Mouse (Mus musculus): Measurements from ENCODE around the gene Fignl2. TPM values are rescaled to one million over a fixed set of nuclear protein-coding genes. Genes with fewer than 3 reads are reported as not detected.

Fignl2 gene
- total RNA-seq (2012; rRNA removed) = 7.1 and 8.6 TPM in 2 replicates

DNA sequence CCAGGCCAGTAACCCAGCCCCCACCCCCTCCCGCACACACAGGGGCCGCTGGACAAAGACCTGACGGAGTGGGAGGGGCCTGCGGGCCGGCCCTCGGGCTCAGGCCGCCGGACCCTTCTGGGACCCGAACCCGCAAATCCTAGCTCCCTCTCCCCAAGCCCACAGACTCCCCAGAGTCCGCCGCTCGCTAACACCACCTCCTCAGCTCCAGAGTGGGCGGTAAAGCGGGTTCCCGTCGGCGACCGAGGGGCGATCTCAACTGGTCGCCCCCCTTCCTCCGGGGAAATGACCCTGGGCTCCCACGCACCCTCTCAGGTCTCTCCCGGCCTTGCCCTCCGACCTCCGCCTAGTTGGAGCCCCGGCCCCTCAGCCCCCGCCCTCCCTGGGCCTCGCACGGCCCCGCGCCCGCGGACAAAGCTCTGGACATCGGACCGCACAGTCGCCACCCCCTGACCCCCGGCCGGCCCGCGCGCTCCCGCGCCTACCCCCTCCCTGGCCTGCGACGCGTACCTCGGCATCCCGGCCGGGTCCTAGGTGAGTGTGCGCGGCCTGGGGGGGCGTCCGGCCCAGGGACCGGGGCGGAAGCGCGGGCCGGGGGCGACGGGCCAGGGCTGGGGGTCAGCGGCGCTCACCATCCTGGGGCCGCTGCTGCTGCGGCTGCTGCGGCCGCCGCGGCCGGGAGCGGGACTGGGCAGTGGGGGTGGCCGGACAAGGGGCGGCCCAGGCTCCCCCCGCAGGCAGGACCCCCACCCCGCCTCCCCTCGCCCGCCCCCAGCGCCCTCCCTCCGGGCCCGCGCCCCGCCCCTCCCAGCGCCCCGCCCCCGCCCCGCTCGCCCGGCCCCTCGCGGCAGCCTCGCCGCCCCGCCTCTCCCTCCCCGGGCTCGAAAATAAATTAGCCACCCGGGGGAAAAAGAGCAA lies at the start of gene Fignl2:
Gene Fignl2, minus strand, starts transcription at position 755 of the 918 bp plus-strand sequence.
- H3K4me1 ChIP-seq (ENCODE audit: control insufficient read depth in 2 of 2, insufficient read depth in 2 of 2, low read length in 2 of 2, poor library complexity in 1 of 2) = peaks cover 20 to 33% of the 10 kb centered on the region in 2 experiments

DNA sequence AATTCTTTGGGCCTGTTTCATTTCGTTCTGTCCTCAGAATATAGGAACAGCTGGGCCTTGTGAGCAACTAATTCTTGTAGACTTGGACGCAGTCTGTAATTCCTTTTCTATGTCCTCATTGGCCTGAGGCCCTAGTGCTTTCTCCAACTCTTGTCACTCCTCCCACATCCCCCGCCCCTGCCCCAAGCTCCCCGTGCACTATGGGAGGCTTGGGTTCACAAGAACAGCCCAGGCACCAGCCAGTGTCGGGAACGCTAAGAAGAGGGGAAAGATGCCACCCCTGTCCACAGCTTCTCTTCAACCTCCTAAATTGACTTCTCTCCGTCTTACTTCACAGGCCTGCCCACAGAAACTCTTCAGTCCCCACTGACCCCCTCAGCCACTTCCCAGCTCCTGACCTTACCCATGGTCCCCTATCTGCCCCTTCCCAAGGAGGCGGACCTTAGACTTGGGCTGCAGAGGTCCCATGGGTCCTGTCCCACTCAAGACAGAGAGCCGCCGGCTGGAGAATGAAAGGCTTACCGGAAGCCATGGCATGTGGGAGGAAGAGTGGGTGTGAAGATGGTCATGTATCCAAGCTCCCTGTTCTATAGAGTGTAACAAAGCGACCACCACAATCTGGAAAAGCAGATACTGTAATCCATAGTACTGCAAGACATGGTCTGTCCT lies 48.6 kb upstream of the Fignl2 start:
- TF ChIP-seq HCFC1 (IDR thresholded peaks at IDR 0.05; ENCODE audit: borderline replicate concordance, insufficient read depth, low read length) (no peak), CHD2 (IDR thresholded peaks at IDR 0.05; ENCODE audit: low read depth, low read length) (no peak), ZNF384 (IDR thresholded peaks at IDR 0.05; ENCODE audit: low read depth, low read length) (no peak), ZC3H11A (IDR thresholded peaks at IDR 0.05; ENCODE audit: borderline replicate concordance, low read depth, low read length) (no peak), MAFK (IDR thresholded peaks at IDR 0.05; ENCODE audit: insufficient read depth, low read depth, low read length) (no peak)
- DNase-seq (ENCODE audit: low read depth, low spot score) = no peak
- no peaks in the 10 kb centered on the region for H3K36me3 ChIP-seq (ENCODE audit: control insufficient read depth, insufficient read depth, low read length, poor library complexity, severe bottlenecking)
- no peaks in the 10 kb centered on the region for H3K9me3 ChIP-seq (ENCODE audit: control insufficient read depth, insufficient read depth, low read depth, low read length)
- H3K4me1 ChIP-seq (ENCODE audit: control insufficient read depth in 2 of 2, insufficient read depth in 2 of 2, low read length in 2 of 2, poor library complexity in 1 of 2) = peaks cover 12 to 20% of the 10 kb centered on the region in 2 experiments; a peak in 3 of 4 replicates
- no peak overlapping the region for H3K4me3 ChIP-seq (ENCODE audit: insufficient read depth in 1 of 2, low read depth in 1 of 2, low read length in 2 of 2, poor library complexity in 1 of 2, severe bottlenecking in 1 of 2)
- in situ Hi-C loops (cut with MboI; ENCODE audit: low sequenced_read_pairs in 2 of 2, unreplicated experiment in 2 of 2) = no loop called here
- no peak overlapping the region for H3K9ac ChIP-seq (ENCODE audit: insufficient read depth, low read depth, low read length, poor library complexity, severe bottlenecking)
- no peak overlapping the region for H3K27ac ChIP-seq (ENCODE audit: insufficient read depth, low read depth, low read length, poor library complexity, severe bottlenecking)

More for the DNA sequence above, at the start of gene Fignl2:
- H3K36me3 ChIP-seq (ENCODE audit: control insufficient read depth, insufficient read depth, low read length, poor library complexity, severe bottlenecking) = no peaks in the 10 kb centered on the region
- peak within 1 kb of the TSS; percentile 79 to 94 for H3K4me3 ChIP-seq (ENCODE audit: insufficient read depth in 1 of 2, low read depth in 1 of 2, low read length in 2 of 2, poor library complexity in 1 of 2, severe bottlenecking in 1 of 2)
- no peaks in the 10 kb centered on the region for H3K9me3 ChIP-seq (ENCODE audit: control insufficient read depth, insufficient read depth, low read depth, low read length)
- in situ Hi-C loops (cut with MboI; ENCODE audit: low sequenced_read_pairs in 2 of 2, unreplicated experiment in 2 of 2) = no loop called here
- H3K9ac ChIP-seq (ENCODE audit: insufficient read depth, low read depth, low read length, poor library complexity, severe bottlenecking) = peak within 1 kb of the TSS; percentile 69
- H3K27ac ChIP-seq (ENCODE audit: insufficient read depth, low read depth, low read length, poor library complexity, severe bottlenecking) = no peak within 1 kb of the TSS
- no peak for DNase-seq (ENCODE audit: low read depth, low spot score)
- TF ChIP-seq MAFK (IDR thresholded peaks at IDR 0.05; ENCODE audit: insufficient read depth, low read depth, low read length) (no peak), HCFC1 (IDR thresholded peaks at IDR 0.05; ENCODE audit: borderline replicate concordance, insufficient read depth, low read length) (no peak), ZNF384 (IDR thresholded peaks at IDR 0.05; ENCODE audit: low read depth, low read length) (no peak), ZC3H11A (IDR thresholded peaks at IDR 0.05; ENCODE audit: borderline replicate concordance, low read depth, low read length) (no peak)

DNA sequence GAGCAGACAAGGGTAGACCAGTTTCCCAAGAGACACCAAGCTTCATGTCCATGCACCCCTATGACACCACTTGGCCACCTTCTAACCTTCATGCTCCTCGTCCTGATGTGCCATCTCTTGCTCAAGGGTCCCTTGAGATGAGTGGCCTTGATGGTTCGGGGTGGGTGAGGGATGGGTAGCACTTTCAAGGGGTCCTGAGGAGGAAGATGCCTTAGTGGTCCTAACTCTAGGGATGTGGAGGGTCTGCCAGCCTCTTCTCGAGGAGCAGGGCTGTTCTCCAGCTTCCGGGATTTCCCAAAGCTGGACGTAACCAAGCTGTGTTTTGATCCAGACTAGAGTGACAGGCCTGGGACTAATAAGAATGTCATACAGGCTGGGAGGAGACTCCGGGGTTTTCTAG lies 47.2 kb upstream of the Fignl2 start:
- peaks cover 12 to 21% of the 10 kb centered on the region in 2 experiments; a peak in 3 of 4 replicates for H3K4me1 ChIP-seq (ENCODE audit: control insufficient read depth in 2 of 2, insufficient read depth in 2 of 2, low read length in 2 of 2, poor library complexity in 1 of 2)
- in situ Hi-C loops (cut with MboI; ENCODE audit: low sequenced_read_pairs in 2 of 2, unreplicated experiment in 2 of 2) = no loop called here
- H3K27ac ChIP-seq (ENCODE audit: insufficient read depth, low read depth, low read length, poor library complexity, severe bottlenecking) = no peak overlapping the region
- no peak for DNase-seq (ENCODE audit: low read depth, low spot score)
- no peaks in the 10 kb centered on the region for H3K9me3 ChIP-seq (ENCODE audit: control insufficient read depth, insufficient read depth, low read depth, low read length)
- no peaks in the 10 kb centered on the region for H3K36me3 ChIP-seq (ENCODE audit: control insufficient read depth, insufficient read depth, low read length, poor library complexity, severe bottlenecking)
- no peak overlapping the region for H3K9ac ChIP-seq (ENCODE audit: insufficient read depth, low read depth, low read length, poor library complexity, severe bottlenecking)
- H3K4me3 ChIP-seq (ENCODE audit: insufficient read depth in 1 of 2, low read depth in 1 of 2, low read length in 2 of 2, poor library complexity in 1 of 2, severe bottlenecking in 1 of 2) = no peak overlapping the region
- no peak for TF ChIP-seq HCFC1 (IDR thresholded peaks at IDR 0.05; ENCODE audit: borderline replicate concordance, insufficient read depth, low read length)
- no peak for TF ChIP-seq CHD2 (IDR thresholded peaks at IDR 0.05; ENCODE audit: low read depth, low read length)
- no peak for TF ChIP-seq ZNF384 (IDR thresholded peaks at IDR 0.05; ENCODE audit: low read depth, low read length)
- TF ChIP-seq ZC3H11A (IDR thresholded peaks at IDR 0.05; ENCODE audit: borderline replicate concordance, low read depth, low read length) = no peak
- TF ChIP-seq MAFK (IDR thresholded peaks at IDR 0.05; ENCODE audit: insufficient read depth, low read depth, low read length) = no peak

DNA sequence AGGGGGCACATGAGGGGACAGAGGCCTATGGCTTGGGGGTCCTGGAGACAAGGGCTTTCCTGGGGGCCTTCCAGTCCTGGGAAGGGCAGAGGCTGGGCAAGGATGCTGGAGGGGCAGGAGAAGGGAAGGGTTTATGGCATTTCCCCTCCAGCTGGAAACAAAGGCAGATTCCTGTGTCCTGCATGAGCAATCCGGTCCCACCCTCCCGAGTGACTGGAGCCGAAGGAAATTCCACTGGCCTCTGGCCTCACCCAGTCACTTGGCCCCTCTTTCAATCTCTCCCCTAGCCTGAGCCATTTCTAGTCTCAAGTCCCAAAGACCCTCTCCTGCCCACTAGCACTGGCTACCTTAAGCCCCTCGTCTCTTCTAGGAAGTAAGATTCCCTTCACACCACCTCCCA lies 44.8 kb upstream of the Fignl2 start:
- Histone ChIP-seq H3K4me3 (ENCODE audit: insufficient read depth in 1 of 2, low read depth in 1 of 2, low read length in 2 of 2, poor library complexity in 1 of 2, severe bottlenecking in 1 of 2) (no peak overlapping the region), H3K27ac (ENCODE audit: insufficient read depth, low read depth, low read length, poor library complexity, severe bottlenecking) (no peak overlapping the region), H3K9ac (ENCODE audit: insufficient read depth, low read depth, low read length, poor library complexity, severe bottlenecking) (no peak overlapping the region), H3K36me3 (ENCODE audit: control insufficient read depth, insufficient read depth, low read length, poor library complexity, severe bottlenecking) (no peaks in the 10 kb centered on the region), H3K4me1 (ENCODE audit: control insufficient read depth in 2 of 2, insufficient read depth in 2 of 2, low read length in 2 of 2, poor library complexity in 1 of 2) (peaks cover 8 to 15% of the 10 kb centered on the region in 2 experiments; a peak in 3 of 4 replicates), H3K9me3 (ENCODE audit: control insufficient read depth, insufficient read depth, low read depth, low read length) (no peaks in the 10 kb centered on the region)
- DNase-seq (ENCODE audit: low read depth, low spot score) = no peak
- no peak for TF ChIP-seq MAFK (IDR thresholded peaks at IDR 0.05; ENCODE audit: insufficient read depth, low read depth, low read length)
- no peak for TF ChIP-seq ZC3H11A (IDR thresholded peaks at IDR 0.05; ENCODE audit: borderline replicate concordance, low read depth, low read length)
- TF ChIP-seq HCFC1 (IDR thresholded peaks at IDR 0.05; ENCODE audit: borderline replicate concordance, insufficient read depth, low read length) = no peak
- no peak for TF ChIP-seq CHD2 (IDR thresholded peaks at IDR 0.05; ENCODE audit: low read depth, low read length)
- no peak for TF ChIP-seq ZNF384 (IDR thresholded peaks at IDR 0.05; ENCODE audit: low read depth, low read length)
- in situ Hi-C loops (cut with MboI; ENCODE audit: low sequenced_read_pairs in 2 of 2, unreplicated experiment in 2 of 2) = no loop called here

All from ES-E14 (cell line).